Mouse (Mus musculus): Measurements from ENCODE around the gene Cby1. TPM values are rescaled to one million over a fixed set of nuclear protein-coding genes. Genes with fewer than 3 reads are reported as not detected.

The Cby1 gene
- polyA plus RNA-seq, 1 experiment, result 22.0 TPM

GRCm38 (mm10) chr15:79619770-79620414 is 39.1 kb upstream of the Cby1 start:
- Histone ChIP-seq H3K27me3 (ENCODE audit: control insufficient read depth, insufficient read depth, low read length, poor library complexity, severe bottlenecking) (no peaks in the 10 kb centered on the region), H3K9me3 (replicated peaks; ENCODE audit: control insufficient read depth, insufficient read depth, low read length, poor library complexity, severe bottlenecking) (no peaks in the 10 kb centered on the region), H3K9ac (ENCODE audit: low read depth, poor library complexity, severe bottlenecking) (no peak overlapping the region), H3K4me1 (ENCODE audit: control insufficient read depth, insufficient read depth, low read length) (peaks cover 3% of the 10 kb centered on the region), H3K27ac (ENCODE audit: insufficient read depth, low read length) (no peak overlapping the region), H3K4me3 (ENCODE audit: low read depth, low read length) (no peak overlapping the region), H3K36me3 (ENCODE audit: control insufficient read depth, insufficient read depth, low read length, poor library complexity, severe bottlenecking) (no peaks in the 10 kb centered on the region)
- no peak for TF ChIP-seq POLR2A (IDR thresholded peaks at IDR 0.05; ENCODE audit: insufficient read depth, low read length)
- TF ChIP-seq EP300 (IDR thresholded peaks at IDR 0.05; ENCODE audit: insufficient read depth, low read depth, low read length), result no peak
- TF ChIP-seq CTCF (IDR thresholded peaks at IDR 0.05; ENCODE audit: low read depth, low read length), result no peak

- H3K9ac ChIP-seq (ENCODE audit: low read depth, poor library complexity, severe bottlenecking), result no peak overlapping the region
- H3K36me3 ChIP-seq (ENCODE audit: control insufficient read depth, insufficient read depth, low read length, poor library complexity, severe bottlenecking), result no peaks in the 10 kb centered on the region
Measured at GRCm38 (mm10) chr15:79630471-79630870, 28.5 kb upstream of the Cby1 start.

GRCm38 (mm10) chr15:79641135-79641817 is 17.7 kb upstream of the Cby1 start:
- Histone ChIP-seq H3K27me3 (ENCODE audit: control insufficient read depth, insufficient read depth, low read length, poor library complexity, severe bottlenecking) (no peaks in the 10 kb centered on the region), H3K27ac (ENCODE audit: insufficient read depth, low read length) (no peak overlapping the region), H3K9ac (ENCODE audit: low read depth, poor library complexity, severe bottlenecking) (no peak overlapping the region), H3K4me3 (ENCODE audit: low read depth, low read length) (no peak overlapping the region), H3K36me3 (ENCODE audit: control insufficient read depth, insufficient read depth, low read length, poor library complexity, severe bottlenecking) (no peaks in the 10 kb centered on the region), H3K9me3 (replicated peaks; ENCODE audit: control insufficient read depth, insufficient read depth, low read length, poor library complexity, severe bottlenecking) (no peaks in the 10 kb centered on the region), H3K4me1 (ENCODE audit: control insufficient read depth, insufficient read depth, low read length) (no peaks in the 10 kb centered on the region)
- TF ChIP-seq POLR2A (IDR thresholded peaks at IDR 0.05; ENCODE audit: insufficient read depth, low read length) (no peak), CTCF (IDR thresholded peaks at IDR 0.05; ENCODE audit: low read depth, low read length) (no peak)

More at GRCm38 (mm10) chr15:79630471-79630870, 28.5 kb upstream of the Cby1 start:
- Histone ChIP-seq H3K4me3 (ENCODE audit: low read depth, low read length) (no peak overlapping the region), H3K4me1 (ENCODE audit: control insufficient read depth, insufficient read depth, low read length) (peaks cover 7% of the 10 kb centered on the region), H3K27ac (ENCODE audit: insufficient read depth, low read length) (0 out of 2 replicates have a peak overlapping the region, but pooled peaks have one; percentile 14), H3K27me3 (ENCODE audit: control insufficient read depth, insufficient read depth, low read length, poor library complexity, severe bottlenecking) (no peaks in the 10 kb centered on the region), H3K9me3 (replicated peaks; ENCODE audit: control insufficient read depth, insufficient read depth, low read length, poor library complexity, severe bottlenecking) (no peaks in the 10 kb centered on the region)
- TF ChIP-seq POLR2A (IDR thresholded peaks at IDR 0.05; ENCODE audit: insufficient read depth, low read length) (no peak), CTCF (IDR thresholded peaks at IDR 0.05; ENCODE audit: low read depth, low read length) (no peak), EP300 (IDR thresholded peaks at IDR 0.05; ENCODE audit: insufficient read depth, low read depth, low read length) (peak; percentile 76)

GRCm38 (mm10) chr15:79645483-79645882 is 13.5 kb upstream of the Cby1 start:
- no peak overlapping the region for H3K9ac ChIP-seq (ENCODE audit: low read depth, poor library complexity, severe bottlenecking)
- H3K27me3 ChIP-seq (ENCODE audit: control insufficient read depth, insufficient read depth, low read length, poor library complexity, severe bottlenecking), result no peaks in the 10 kb centered on the region
- H3K9me3 ChIP-seq (replicated peaks; ENCODE audit: control insufficient read depth, insufficient read depth, low read length, poor library complexity, severe bottlenecking), result no peaks in the 10 kb centered on the region
- no peak for TF ChIP-seq EP300 (IDR thresholded peaks at IDR 0.05; ENCODE audit: insufficient read depth, low read depth, low read length)
- H3K36me3 ChIP-seq (ENCODE audit: control insufficient read depth, insufficient read depth, low read length, poor library complexity, severe bottlenecking), result no peaks in the 10 kb centered on the region
- no peak overlapping the region for H3K4me3 ChIP-seq (ENCODE audit: low read depth, low read length)
- H3K4me1 ChIP-seq (ENCODE audit: control insufficient read depth, insufficient read depth, low read length), result no peaks in the 10 kb centered on the region
- H3K27ac ChIP-seq (ENCODE audit: insufficient read depth, low read length), result no peak overlapping the region

- no peak for TF ChIP-seq EP300 (IDR thresholded peaks at IDR 0.05; ENCODE audit: insufficient read depth, low read depth, low read length)
- no peak for TF ChIP-seq CTCF (IDR thresholded peaks at IDR 0.05; ENCODE audit: low read depth, low read length)
- no peak for TF ChIP-seq POLR2A (IDR thresholded peaks at IDR 0.05; ENCODE audit: insufficient read depth, low read length)
- Histone ChIP-seq H3K9ac (ENCODE audit: low read depth, poor library complexity, severe bottlenecking) (no peak overlapping the region), H3K4me3 (ENCODE audit: low read depth, low read length) (no peak overlapping the region), H3K4me1 (ENCODE audit: control insufficient read depth, insufficient read depth, low read length) (no peaks in the 10 kb centered on the region), H3K27ac (ENCODE audit: insufficient read depth, low read length) (no peak overlapping the region), H3K36me3 (ENCODE audit: control insufficient read depth, insufficient read depth, low read length, poor library complexity, severe bottlenecking) (no peaks in the 10 kb centered on the region), H3K9me3 (replicated peaks; ENCODE audit: control insufficient read depth, insufficient read depth, low read length, poor library complexity, severe bottlenecking) (no peaks in the 10 kb centered on the region), H3K27me3 (ENCODE audit: control insufficient read depth, insufficient read depth, low read length, poor library complexity, severe bottlenecking) (no peaks in the 10 kb centered on the region)
Measured at GRCm38 (mm10) chr15:79648130-79648529, 10.9 kb upstream of the Cby1 start.

GRCm38 (mm10) chr15:79650569-79650968 is 8.4 kb upstream of the Cby1 start:
- H3K9me3 ChIP-seq (replicated peaks; ENCODE audit: control insufficient read depth, insufficient read depth, low read length, poor library complexity, severe bottlenecking), result no peaks in the 10 kb centered on the region
- H3K9ac ChIP-seq (ENCODE audit: low read depth, poor library complexity, severe bottlenecking), result no peak overlapping the region
- peak; percentile 67 for TF ChIP-seq CTCF (IDR thresholded peaks at IDR 0.05; ENCODE audit: low read depth, low read length)
- TF ChIP-seq POLR2A (IDR thresholded peaks at IDR 0.05; ENCODE audit: insufficient read depth, low read length), result no peak
- no peak for TF ChIP-seq EP300 (IDR thresholded peaks at IDR 0.05; ENCODE audit: insufficient read depth, low read depth, low read length)
- no peak overlapping the region for H3K27ac ChIP-seq (ENCODE audit: insufficient read depth, low read length)
- H3K4me1 ChIP-seq (ENCODE audit: control insufficient read depth, insufficient read depth, low read length), result no peaks in the 10 kb centered on the region
- H3K36me3 ChIP-seq (ENCODE audit: control insufficient read depth, insufficient read depth, low read length, poor library complexity, severe bottlenecking), result no peaks in the 10 kb centered on the region
- no peak overlapping the region for H3K4me3 ChIP-seq (ENCODE audit: low read depth, low read length)
- H3K27me3 ChIP-seq (ENCODE audit: control insufficient read depth, insufficient read depth, low read length, poor library complexity, severe bottlenecking), result no peaks in the 10 kb centered on the region
